ENCODE assay signal across 8 mouse cellular contexts in the genomic region with DNA sequence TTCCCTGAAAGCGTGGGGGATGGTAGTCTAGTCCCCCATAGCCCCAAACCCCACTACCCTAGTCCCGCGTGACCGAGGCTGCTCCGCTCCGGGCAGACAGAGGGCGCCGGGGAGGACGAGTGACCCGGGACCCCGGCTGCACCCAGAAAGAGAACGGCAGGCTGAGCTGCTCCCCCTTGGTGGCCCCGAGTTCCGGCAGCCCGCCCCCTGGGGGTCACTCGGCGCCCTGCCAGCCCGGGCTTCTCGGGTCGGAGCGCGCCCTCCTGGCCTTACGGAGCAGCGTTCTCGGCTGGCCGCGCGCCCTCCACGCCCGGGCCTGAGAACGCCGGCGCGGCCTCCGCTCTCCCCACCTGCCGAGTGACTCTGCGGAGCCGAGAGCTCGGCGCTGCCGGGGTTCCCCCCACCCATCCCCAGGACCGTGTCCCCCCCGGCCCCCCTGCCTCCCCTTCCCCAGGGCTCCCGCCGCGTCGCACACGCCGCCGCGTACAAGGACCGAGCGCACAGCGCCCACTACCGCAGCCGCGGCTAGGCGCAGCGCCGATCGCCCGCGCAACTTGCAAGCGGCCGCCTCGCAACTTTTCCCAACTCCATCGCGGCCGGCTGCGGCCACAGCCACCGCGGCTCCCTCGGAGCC. TPM values are rescaled to one million over a fixed set of nuclear protein-coding genes. Genes with fewer than 3 reads are reported as not detected.
DNase-seq lines count a peak whose midpoint lies in the region; ATAC-seq lines count a peak whose summit lies in the region.
"Had no signal": no experiment of that assay in that cellular context is flagged by ENCODE, and none has a peak within 500 bp of the region (broad histone marks: within the 10 kb centered on the region; RNA-seq: fewer than 3 reads in every experiment).

No protein-coding gene starts in this region.

- DNase-seq in ES-CJ7 (ENCODE audit: low read depth, low spot score): peak; percentile 76
- DNase-seq in adrenal gland, postnatal 10 days: peak; percentile 76
- peak; percentile 88 for DNase-seq in heart, postnatal 36 days
- DNase-seq in left cerebral cortex, postnatal 4 days: peak; percentile 53
- DNase-seq in mesoderm, embryonic 11.5 days (ENCODE audit: low read depth, low spot score): peak; percentile 82
- DNase-seq in testis, postnatal 10 days (ENCODE audit: low spot score): peak; percentile 78

- H3K4me1 ChIP-seq in forebrain, embryonic 13.5 days: peaks cover 42% of the 10 kb centered on the region

- peak overlapping the region; percentile 59 for H3K4me3 ChIP-seq in forebrain, embryonic 13.5 days

- no peaks in the 10 kb centered on the region for H3K9me3 ChIP-seq in forebrain, embryonic 13.5 days (replicated peaks)

- H3K9ac ChIP-seq in forebrain, embryonic 13.5 days: peak overlapping the region; percentile 64

- H3K27me3 ChIP-seq in forebrain, embryonic 13.5 days: peaks cover 88% of the 10 kb centered on the region

- ATAC-seq in forebrain, embryonic 13.5 days: peak; percentile 82

- H3K36me3 ChIP-seq in forebrain, embryonic 13.5 days (ENCODE audit: poor library complexity, severe bottlenecking): no peaks in the 10 kb centered on the region

- intact Hi-C loops in heart, postnatal 36 days (cut with DNase I): loop anchor here (2.0 to 5.0 kb wide), 3 partner anchors 42 to 401 kb away; no protein-coding TSS in a partner anchor
- intact Hi-C loops in left cerebral cortex, postnatal 4 days (cut with DNase I): loop anchor here (10.0 kb wide), 1 partner anchor 294 kb away; no protein-coding TSS in a partner anchor

- H3K4me2 ChIP-seq in forebrain, embryonic 13.5 days: peak overlapping the region; percentile 89

- under 1% methylated on average over 57 of the region's 73 CpGs for WGBS in forebrain, embryonic 13.5 days

- H3K27ac ChIP-seq in forebrain, embryonic 13.5 days: peak overlapping the region; percentile 51
- H3K27ac ChIP-seq: macrophage had no signal

RNA-seq across cellular contexts. Expression of gene Mecom, which starts 39.4 kb away (rescaled TPM):
- total RNA-seq in adrenal gland, postnatal 10 days (2021): 10 to 100 TPM; 14.9 to 20.3 TPM
- 3.7 and 5.0 TPM in 2 replicates for polyA plus RNA-seq in forebrain, embryonic 13.5 days (2015; fragmentation: Nextera tagmentation; extraction: Ambion mirVana)
- 10 to 100 TPM; 16.9 to 21.6 TPM for total RNA-seq in heart, postnatal 36 days (2021)
- total RNA-seq in left cerebral cortex, postnatal 4 days (2021): 1 to 10 TPM; 5.3 to 6.0 TPM
- polyA plus RNA-seq: macrophage had no signal

Comparison
In these comparisons a context has a peak if more than half of its experiments do, and no peak if none do; other contexts are left out.
1. Peak in every context shown above with its lines: DNase-seq, ATAC-seq, H3K4me3 ChIP-seq and H3K27ac ChIP-seq.